Mouse (Mus musculus): Measurements from ENCODE around the gene Lpp. TPM values are rescaled to one million over a fixed set of nuclear protein-coding genes. Genes with fewer than 3 reads are reported as not detected.

Gene Lpp
- polyA plus RNA-seq, 1 experiment from 2014 or later, result 17.1 TPM

DNA sequence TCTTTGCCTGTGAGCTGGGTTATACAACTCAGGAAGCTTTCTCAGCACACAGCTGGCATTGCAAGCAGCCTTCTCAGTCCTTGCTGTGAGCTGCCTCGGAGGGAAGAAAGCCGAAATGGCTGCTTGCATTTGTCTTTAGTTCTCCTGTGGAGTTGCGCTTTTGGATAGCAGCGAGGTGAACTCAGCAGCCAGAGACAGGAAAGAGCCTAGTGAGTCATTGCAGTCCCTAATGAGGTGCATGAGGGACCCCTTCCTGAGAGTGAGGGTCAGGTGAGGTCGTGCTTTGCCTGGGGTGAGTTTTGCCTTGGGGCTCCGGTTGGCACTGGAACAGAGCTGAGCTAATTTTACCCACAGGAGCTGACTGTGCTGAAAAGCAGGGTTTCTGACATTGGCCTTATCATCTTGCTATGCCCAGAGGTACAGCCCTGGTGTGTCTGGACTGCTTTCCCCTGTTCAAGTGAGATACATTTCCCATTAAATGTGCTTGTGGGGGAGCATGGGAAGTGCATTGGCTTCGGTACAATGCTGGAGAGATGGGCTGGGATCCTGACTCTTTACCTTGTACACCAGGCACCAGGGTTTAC is 41.3 kb downstream of the Lpp start:
- DNase-seq (ENCODE audit: low spot score), result no peak

DNA sequence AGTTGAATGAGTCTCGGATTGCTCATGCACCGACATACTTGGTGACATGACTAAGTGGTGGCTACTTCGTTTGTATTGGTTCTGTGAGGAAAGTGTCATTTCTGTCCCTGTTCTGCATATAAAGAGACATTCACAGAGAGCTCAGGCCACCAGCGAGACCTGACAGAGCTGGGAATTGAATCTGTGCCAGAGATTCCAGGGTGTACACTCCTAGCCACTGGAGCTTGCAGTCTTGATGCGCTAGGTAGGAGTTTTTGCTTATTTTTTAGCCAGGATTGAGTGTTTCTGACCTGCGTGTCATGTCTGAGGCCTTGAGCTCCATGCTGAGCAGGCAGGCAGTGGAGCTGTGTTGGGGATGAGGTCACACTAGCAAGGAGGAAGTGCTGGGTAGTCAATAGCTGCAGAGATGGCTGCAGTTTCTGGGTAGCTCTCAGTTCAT is 41.8 kb downstream of the Lpp start:
- no peak for DNase-seq (ENCODE audit: low spot score)

DNA sequence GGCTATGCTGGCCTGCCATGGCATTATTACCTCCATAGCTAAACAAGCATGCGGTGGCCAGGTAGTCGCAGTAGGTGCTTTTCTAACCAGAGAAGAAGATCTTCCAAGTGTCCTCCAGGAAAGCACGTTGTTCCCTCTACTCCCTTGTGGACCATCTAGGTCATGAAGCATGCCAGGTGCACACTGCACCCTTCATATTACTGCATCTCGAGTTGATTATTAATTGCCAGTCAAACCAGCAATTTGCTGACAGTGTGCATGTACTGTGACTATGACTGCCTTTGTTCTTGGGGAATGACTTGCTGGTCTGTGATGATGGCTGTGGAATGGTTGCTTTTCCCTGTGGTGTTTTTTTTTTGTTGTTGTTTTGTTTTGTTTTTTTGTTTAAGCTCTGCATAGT is 45.1 kb downstream of the Lpp start:
- DNase-seq (ENCODE audit: low spot score), result no peak

DNA sequence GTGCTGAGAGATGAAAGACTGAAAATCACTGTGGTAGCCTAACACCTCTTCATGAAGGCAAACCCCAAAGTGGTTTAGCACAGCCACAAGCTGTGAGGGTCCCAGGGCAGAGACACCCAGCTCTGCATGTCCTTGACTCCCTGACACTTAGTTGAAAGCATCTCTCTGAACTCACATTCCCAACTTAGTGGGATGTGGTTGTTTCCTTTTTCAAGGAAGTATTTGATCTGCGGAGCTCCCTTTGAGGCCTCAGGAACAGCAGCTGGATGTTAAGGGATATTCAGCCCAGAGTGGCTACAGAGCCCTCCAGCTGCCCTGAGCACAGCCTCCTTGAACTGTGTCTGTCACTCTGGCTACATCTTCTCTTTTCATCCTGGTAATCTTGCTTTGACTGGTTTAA is 48.0 kb downstream of the Lpp start:
- no peak for DNase-seq (ENCODE audit: low spot score)

DNA sequence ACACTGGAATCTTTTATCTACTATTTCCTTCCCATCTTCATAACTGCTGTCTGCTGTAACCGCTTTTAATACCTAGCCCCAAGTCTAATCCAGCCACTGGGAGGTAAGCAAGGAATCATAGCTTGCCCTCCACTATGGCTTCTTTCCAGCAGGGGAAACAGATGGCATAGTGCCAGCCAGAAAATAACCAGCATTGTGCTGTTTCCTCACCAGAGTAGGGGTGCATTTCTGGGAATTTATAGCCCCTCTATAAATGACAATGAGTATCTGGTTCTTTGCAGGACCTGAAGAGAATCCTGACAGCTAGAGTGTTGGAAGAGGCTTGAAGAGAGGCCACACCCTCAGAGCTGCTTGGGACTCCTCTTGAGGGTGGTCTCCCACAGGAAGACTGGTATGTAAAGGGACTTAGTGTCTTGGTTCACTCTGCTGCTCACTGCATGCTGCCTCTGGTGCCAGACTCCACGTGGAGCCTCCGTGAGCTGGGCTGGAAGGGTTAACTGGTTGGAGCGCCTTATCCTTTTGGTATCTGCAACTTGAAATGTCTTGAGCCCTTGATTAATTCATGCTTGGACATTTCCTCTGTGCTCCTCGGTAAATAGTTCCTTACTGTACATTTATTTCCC is 49.3 kb downstream of the Lpp start:
- DNase-seq (ENCODE audit: low spot score), result no peak

DNA sequence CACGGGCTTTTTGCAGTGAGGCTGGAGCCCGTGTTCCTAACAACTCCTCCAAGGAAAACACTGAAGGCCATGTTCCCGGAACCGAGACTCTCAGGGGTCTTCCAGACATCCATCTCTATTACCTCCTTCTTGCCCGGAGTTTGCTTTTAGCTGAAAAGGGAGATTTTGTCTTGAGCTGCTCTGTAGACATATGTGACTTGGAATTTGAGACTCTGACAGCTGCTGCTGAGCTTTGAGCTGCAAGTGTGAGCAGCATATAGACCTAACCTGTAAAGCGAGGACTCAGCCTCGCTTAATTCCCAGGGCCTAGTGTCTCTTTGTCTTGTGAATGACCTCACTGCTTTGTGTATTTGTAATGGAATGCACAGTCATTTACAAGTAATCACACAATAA is 49.8 kb downstream of the Lpp start:
- no peak for DNase-seq (ENCODE audit: low spot score)

DNA sequence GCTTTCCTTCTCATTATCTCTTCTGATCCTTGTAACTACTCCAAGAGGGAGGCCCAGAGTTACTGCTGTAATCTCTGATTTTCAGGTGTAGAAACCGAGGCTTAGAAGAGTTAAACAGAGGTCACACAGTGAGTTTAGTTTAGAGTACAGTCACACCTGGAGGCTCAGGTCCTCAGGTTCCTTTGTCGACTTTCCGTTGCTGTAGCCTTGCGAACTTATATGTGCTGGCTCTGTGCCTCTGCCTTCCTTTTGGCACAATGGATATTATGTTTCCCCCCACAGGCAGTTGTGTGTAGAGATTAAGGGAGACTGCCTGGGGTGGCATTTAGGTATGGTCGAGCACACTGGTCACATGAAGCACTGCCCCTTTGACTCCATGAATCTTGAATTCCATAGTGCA is 50.2 kb downstream of the Lpp start:
- DNase-seq (ENCODE audit: low spot score), result no peak

DNA sequence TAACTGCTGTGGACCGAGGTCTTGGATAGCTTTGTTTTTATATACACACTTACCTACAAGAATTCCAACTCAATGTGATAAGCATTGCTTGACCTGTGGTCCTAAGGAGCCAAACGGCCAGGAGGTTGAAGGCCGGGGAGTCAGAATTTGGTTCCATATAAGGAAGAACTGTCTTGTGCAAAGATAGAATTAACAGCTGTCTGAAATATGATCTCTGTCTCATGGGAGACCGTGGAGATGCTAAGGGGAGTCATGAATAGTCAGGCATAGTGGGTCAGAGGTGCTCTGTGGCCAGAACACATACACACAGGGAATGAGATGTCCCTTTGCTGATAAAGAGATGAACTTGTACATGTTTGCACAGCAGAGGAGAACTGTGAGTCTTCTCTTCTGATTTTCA is 51.5 kb downstream of the Lpp start:
- DNase-seq (ENCODE audit: low spot score), result no peak

DNA sequence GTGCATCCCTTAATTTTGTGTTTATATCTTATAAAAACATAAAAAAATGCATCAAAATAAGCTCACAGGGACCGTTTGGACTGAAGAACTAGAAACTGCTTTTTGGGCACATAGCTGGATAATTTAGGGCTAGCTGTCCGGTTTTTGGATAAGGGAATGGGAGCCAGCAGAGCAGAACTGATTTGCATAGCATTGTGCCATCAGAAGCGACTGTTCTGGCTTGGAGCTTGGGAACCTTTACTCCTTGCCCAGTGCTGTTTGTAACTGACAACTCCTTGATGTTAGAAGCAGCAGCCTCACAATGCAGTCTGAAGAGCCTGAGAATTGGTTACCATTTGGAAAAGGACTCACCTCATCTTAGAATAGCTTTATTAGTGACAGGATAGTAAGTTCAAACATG is 52.2 kb downstream of the Lpp start:
- DNase-seq (ENCODE audit: low spot score), result no peak

DNA sequence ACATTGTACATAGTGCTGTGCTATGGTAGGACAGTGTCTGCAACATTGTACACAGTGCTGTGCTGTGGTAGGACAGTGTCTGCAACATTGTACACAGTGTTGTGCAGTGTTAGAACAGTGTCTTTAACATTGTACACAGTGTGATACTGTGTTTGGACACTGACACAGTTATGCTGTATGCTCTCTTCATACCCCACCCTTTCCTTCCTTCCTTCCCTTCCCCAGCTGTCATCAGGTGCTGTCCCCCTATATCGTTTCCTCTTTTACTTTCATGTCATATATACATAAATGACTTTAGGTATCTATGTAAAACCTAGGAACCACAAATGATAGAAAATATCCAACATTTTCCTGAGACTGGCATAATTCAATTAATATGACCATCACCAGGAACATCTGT is 53.1 kb downstream of the Lpp start:
- DNase-seq (ENCODE audit: low spot score), result no peak

DNA sequence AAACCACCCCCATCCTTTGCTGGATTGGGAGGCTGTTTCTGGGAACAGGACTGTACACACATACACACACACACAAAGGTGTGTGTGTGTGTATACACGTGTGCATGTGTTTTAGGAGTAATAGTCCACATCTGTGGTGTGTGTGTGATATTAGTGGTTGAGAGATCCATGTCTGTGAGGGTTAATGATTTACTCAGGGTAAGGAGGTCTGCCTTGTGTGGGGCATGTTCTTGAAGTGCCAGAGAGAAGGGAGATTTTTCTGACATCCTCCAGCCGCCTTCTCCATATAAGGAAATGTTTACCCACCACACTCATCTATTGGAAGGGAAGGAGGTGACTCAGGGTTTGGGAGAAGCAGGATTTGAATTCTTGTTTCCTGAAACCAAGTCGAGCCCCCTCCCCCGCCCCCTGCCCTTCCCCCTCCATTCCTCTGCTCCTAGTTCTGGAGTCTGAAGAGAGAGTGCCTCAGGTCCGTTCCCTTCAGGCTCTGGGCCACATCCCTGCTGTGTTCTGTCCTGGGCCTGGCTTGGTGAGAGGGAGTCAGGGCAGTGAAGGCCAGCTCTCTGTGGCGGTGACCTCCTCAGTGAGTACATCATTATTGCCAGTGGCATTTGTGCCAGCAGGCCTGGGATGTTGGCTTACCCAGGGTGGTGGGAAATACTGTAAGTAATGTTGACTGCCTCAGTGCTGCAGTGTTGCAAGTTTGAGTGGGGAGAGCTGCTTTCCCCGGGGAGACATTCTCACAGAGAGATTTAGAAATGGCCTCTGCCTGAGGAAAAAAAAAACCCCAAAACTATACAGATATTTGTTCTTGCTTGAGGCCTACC is 54.6 kb downstream of the Lpp start:
- DNase-seq (ENCODE audit: low spot score), result no peak

DNA sequence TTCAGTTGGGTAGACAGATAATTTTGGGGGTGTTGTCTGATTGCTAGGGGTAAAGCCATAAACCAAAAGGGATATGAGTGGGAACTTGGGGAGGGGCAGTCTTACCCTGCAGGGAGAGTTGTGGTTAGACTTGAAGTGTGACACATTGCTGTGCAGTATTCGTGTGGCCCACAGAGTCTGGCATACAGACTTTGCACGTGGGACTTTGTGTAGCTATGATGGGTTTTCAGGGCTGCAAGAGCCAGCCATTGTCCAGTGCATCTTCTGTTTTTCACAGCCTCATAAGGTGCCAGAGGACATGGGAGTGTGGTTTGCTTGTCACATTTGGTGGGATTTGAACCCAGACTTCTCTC is 55.2 kb downstream of the Lpp start:
- peak; percentile 27 for DNase-seq (ENCODE audit: low spot score)

DNA sequence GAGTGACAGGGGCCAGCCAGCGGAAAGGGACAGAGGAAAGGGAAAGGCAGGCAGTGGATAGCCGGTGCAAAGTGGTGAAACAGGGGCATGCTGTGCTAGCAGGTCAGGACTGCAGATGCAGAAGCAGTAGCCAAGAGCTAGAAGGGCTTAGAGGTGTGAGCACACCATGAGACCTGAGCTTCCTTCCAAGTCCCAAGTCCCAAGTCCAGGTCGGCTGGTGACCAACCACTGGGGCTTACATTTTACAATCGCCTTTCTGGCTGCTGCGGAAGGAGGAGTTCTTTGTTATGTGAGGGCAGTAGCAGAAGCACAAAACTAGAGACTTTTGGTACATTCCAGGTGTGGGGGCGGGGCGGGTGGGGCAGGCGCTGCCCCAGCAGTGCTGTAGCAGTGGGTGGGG is 56.5 kb downstream of the Lpp start:
- no peak for DNase-seq (ENCODE audit: low spot score)

DNA sequence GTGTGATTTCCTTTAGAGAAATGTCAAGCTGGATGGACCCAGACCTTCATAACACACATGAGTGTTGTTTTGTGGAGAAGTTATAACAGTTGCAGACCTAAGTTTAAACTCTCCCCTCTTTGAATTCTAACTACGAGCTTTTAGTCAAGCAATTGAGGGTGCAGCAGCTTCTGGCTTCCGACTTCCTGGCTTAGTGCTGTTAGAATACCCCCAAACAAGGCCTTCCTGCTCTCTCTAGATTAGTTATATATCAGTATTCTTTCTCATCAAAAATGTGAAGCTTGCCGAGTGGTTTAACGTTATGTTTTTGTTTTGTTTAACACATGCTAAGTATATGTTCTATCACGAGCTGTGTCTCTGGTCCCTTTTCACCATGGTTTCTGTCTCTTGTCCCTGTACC is 56.9 kb downstream of the Lpp start:
- peak; percentile 62 for DNase-seq (ENCODE audit: low spot score)

DNA sequence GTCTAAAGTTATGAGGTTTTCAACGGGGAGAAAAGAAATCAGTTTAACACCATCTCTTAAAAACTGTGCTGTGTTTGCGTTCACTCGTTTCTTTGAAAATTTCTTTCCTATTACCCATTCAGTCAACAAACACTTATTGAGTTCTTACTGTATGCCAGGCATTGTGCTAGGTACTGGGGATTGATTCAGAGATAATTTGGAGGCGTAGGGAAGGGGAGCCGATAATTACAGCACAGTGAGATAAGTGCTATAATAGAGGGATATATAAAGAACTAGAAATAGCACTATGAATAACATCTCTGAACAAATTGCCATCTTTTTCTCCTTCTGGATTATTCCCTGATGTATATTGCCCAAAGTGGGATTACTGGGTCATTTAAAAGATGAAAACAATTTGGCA is 57.8 kb downstream of the Lpp start:
- no peak for DNase-seq (ENCODE audit: low spot score)

DNA sequence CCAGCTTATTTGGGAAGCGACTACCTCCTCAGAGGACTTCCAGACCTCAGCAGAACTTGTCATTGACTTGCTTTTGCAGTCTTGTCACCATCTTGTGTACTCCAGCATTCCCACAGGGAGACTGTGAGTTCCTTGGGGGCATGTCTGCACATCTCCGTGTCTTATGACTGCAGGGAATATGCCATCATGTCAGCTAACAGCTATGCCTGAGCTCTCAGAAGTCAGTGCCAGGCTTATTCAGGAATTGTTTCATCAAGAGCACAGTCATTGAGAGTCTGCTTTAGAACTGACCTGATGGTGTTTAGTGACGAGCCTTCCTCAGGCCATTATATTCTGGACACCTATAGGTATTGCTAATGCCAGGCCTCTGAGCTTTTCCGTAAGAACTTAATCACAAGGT is 60.2 kb downstream of the Lpp start:
- no peak for DNase-seq (ENCODE audit: low spot score)

DNA sequence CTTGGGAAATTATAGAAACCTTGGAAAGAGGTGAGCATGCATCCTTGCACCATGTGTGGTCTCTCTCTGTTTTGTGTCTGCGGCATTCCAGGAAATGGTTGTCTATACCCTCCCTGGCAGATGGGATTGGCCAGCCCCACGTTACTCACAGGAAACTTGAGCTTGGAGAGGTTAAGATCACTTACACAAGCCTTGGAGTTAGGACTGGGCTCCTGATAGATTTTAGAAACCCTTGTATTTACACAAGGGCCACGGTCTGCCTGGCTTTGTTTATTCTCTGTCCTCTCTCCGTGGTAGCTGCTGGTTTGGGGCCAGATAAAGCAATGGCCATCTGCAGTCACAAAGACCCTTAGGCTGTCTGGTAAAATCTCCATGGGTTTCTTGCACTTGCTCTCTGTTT is 61.2 kb downstream of the Lpp start:
- no peak for DNase-seq (ENCODE audit: low spot score)

DNA sequence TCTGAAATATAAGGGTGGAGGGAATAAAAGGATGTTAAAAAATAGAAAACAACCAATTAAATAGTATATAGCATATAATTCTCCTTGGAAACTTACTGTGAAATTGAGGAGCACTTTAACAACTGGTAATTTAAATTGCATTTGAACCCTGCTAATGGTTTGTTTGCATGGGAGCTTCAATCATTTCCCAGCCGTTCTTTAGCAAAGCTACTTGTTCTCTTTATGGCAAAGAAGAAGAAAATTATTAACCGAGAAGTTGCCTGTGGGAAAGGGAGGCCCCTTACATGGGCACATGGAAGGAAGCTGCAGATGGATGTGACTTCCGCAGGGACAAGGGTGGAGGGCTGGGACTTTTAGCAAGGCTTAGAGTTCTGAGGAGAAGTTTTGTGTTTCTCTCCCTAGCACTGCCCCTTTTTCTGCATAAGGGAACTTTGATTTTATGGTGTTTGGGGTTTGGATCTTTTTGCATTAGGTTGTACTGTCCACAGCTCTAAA is 62.1 kb downstream of the Lpp start:
- no peak for DNase-seq (ENCODE audit: low spot score)

DNA sequence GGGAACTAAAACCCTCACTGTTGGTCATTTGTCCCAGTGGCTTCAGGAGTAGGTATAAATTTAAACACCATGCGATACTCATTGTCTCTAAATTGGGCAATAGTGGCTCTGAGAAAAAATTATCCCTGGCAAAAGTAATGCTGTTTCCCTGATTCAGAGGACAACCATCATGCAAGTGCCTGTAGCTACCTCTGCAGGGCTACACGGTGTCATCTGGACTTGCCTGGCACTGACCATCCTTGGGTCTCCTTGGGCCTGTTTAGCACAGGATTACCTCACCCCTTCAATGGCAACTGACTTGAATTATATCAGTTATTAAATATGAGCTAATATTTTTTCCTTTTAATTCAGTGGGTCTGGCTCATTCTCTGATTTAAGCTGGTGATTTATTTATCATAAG is 70.5 kb downstream of the Lpp start:
- no peak for DNase-seq (ENCODE audit: low spot score)

DNA sequence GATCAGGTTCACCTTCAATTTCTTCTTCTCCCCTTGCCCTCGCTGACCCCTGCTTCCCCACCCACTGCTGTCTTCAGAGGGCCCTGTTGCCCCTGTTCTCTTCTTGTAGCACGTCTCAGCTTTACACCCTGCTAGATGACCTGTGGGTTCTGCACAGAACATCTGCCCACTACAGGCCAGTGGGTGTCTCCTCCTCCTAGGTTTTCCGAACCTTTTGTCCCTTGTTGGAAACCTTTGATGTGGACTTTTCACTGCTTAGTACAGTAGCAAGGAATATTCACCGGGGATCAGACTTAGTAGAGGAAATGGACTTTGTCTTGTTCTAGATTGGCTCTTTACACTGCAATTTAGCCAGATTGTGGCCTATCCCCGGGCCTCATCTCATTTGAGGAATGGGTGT is 71.1 kb downstream of the Lpp start:
- DNase-seq (ENCODE audit: low spot score), result no peak

DNA sequence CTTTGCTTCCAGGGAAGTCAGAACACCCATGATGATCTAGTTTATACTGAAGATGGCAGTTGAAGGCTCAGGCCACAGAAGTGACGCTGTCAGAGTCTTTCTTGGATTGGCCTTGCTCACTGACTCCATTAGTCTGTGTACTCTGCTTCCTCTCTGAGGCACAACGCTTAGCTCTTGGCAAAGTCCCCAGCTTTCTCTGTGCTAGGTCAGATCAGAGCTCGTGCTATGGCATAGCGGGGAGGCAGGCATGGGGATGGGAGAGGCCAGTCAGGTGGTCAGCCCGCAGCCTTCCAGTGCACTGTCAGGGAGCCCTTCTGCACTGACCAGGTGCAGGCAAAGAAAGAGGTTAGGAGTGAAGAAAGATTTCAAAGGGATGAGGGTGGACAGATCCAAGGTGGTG is 72.3 kb downstream of the Lpp start:
- DNase-seq (ENCODE audit: low spot score), result no peak

DNA sequence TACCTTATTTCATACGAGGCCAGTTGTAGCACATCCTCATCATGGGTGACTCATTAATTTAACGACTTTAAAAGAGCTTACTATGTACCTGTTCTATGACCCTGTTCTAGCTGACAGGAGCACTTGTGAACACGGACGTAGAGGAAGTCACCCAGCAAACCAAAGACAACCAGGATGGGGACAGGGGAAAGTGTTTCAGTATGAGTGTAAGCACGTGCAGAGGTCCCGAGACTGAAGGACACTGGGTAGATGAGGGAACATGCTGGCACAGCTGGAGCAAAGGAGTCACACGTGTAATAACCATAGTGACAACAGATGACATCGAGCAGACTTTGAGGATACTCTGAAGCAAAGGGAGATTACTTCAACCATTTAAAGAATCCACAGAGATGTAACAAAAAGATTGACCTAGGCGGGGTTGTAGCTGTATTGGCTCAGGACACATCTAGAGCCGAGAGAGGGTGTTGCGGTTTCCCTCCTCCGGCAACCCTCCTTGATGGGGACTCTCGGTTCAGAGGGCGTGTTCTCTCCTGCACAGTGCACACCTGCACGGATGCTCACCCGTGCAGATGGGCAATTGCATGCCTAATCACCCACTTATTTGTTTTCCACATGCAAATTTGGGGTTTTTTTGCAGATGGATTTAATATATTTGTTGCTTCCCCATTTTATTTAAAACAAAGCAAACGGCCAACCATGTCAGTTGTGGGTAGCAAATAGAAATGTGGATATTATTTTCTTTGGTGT is 74.4 kb downstream of the Lpp start:
- DNase-seq (ENCODE audit: low spot score), result no peak
